Mouse (Mus musculus): Measurements from ENCODE around the gene Fam234a.
"Not testable (repeated sequence)": the region's sequence is repeated elsewhere in the genome, so short reads cannot be mapped to it uniquely, and the experiment has no call there.

The Fam234a gene

DNA sequence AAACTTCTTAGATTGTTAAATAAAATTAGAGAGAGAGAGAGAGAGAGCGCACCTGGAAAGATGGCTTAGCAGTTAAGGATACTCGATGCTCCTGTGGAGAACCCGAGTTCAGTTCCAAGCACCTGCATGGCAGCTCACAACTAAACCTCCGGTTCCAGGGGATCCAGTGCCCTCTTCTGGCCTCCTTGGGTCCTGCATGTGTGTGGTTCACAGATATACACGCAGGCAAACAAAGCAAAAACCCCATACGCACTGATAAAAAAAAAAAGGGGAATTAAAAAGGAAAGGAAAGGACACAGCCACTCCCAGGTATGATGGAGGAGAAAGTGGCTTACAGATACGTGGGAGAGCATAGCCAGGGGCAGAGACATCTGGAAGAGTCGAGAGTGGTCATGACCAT, 11.2 kb downstream of the Fam234a start:
- peak in 1 of 2 experiments; percentile 23 for DNase-seq

GRCm38 (mm10) chr17:26231156-26231555, 12.9 kb downstream of the Fam234a start:
- DNase-seq, result no peak

DNA sequence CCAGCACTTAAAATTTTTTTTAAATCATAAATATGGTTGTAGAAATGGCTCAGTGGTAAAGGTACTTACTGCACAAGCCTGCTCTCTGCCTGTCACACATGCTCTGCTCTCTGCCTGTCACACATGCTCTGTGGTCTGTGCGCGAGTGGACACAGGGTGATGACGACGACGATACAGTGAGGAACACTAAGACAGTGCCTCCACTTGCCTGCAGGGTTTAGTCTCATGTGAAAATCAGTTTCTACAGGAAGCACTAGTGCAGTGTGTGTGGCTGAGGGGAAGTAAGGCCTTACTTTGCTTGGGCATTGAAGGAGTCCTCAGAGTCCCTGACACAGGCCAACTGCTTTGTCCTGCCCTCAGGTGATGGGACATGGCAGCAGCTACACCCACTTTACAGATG, 14.3 kb downstream of the Fam234a start:
- DNase-seq, result no peak

DNA sequence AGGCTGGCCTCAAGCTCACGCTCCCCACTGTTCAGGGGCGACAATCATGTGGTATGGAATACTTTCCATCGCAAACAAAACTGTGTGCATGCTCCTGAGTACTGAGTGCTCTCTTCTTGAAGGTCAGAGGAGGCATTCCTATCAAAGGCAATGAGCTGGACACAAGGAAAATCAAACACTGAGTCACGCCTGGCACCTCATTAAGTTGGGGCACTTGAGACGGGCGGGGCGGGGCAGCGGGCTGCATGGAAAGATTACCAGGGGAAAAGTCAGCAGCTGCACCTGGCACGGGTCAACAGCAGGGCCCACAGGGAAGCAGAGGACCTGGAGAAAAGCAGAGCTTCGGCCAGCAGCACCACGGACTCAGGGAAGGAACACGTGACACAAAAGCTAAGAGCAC, 18.9 kb downstream of the Fam234a start:
- peak; percentile 55 to 81 for DNase-seq

DNA sequence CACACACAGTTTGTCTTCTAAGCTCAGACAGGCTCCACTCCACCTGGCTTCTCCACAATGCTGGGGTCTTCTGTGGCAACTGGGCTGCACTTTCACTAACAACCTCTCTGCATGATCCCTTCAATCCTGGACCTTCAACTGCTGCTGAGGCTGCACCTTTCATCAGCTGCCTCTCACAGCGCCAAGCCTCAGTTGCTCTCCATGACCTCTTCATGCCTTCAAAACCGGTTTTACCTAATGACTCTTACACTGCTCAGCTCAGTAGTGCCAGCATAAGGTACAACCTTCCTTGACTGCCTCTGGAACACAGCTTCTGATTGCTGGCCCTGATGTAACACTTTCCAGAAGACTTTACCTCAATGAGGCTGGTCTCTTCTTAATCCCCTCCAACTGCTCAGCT, 22.5 kb downstream of the Fam234a start:
- peak in 1 of 2 experiments; percentile 56 for DNase-seq

- DNase-seq, result no peak
Measured at GRCm38 (mm10) chr17:26212681-26213080, 31.4 kb downstream of the Fam234a start.

DNA sequence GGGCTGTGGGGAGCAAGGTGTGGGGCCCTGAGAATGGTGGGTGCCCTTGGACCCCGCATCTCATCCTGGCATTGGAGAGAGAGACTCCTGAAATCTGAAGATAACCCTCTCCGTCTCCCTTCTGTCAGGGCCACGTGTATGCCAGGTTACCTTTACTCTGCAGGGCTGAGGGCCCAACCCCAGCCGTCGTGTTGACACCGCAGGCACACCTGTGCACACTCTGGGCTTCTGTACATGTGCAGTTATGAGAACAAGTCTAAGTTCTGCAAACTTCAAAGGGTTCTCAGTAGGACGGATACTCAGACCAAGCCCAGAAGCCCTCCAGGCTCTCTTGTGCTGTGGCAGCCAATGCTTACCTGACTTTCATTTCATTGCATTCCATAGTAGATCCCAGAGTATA, 31.8 kb downstream of the Fam234a start:
- no peak for DNase-seq

DNA sequence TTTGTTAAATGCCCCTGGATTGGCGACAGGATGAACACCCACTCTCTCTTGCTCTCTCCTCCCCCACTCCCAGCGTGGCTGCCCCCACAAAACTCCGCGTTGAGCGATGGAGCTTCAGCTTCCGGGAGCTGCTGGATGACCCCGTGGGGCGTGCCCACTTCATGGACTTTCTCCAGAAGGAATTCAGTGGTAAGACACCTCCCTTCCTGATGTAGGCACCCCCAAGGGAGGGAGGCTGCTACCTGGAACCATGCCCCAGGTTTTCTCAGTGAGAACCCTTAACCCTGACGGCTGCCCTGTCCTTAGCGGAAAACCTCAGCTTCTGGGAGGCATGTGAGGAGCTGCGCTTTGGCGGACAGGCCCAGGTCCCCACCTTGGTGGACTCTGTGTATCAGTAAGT, 36.4 kb downstream of the Fam234a start, which contains the start of gene Arhgdig:
TSS of gene Arhgdig (minus strand) at position 101 of the 400 bp plus-strand sequence.
- no peak for DNase-seq

- no peak for DNase-seq
Measured at GRCm38 (mm10) chr17:26206392-26206791, 37.6 kb downstream of the Fam234a start.

DNA sequence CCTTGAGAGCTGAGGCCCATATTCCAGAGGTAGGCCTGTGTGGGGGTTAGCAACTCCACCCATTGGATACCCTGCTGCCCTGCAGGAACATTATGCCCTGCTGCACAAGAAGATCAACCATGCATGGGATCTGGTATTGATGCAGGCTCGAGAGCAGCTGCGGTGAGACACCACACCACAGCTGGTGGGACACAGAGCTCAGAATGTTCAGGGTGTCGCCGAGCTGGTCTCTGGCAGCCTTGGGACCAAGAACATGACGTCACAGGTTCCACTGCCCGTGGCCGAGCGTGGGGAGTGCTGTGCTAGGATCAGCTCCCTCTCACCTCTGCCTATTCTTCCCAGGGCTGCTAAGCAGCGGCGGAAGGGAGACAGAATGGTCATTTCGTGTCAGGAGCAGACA, 39.3 kb downstream of the Fam234a start:
- no peak for DNase-seq

DNA sequence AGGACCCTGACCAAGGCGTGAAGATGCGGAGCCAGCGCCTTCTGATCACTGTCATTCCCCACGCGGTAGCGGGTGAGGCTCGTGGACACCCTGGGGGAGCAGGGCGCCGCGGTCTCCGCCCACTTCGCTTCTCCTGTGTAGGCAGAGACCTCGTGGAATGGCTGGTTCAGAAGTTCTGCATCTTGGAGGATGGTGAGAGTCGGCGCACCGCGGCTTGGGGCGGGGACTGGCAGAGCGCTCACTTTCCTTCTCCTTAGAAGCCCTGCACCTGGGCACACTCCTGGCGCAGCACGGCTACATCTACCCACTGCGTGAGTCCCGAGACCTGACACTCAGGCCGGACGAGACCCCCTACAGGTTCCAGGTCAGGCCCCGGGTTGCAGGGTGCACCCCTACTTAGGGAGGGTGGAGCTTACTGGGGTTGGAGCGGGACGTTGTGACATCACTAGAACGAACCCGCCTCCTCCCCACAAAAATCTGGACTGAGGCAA, 40.7 kb downstream of the Fam234a start:
- DNase-seq, result peak; percentile 32 to 56

- DNase-seq, result peak; percentile 46 to 61
Measured at GRCm38 (mm10) chr17:26202737-26203136, 41.3 kb downstream of the Fam234a start, which contains the start of gene Rgs11. Gene Rgs11 (plus strand): TSS chr17:26202951.

DNA sequence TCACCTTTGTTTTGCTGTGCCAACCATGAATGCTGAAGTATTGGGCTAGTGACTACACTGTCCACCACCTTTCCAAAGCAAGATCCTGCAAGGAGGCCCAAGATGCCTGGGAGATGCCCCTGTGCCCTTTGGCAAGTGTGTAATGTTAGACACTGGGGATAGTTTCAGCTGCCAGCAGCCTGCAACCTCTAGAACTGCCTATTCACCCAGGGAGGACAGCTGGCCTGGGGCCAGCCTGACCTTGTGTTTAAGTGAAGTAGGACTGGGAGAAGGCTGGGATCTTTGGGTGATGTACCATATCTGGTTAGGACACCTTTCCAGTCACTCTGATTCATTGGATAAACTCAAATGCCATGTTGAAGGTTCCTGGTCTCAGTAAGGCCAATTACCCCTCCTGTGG, 42.0 kb downstream of the Fam234a start:
- peak in 1 of 2 experiments; percentile 38 for DNase-seq

- no peak for DNase-seq
Measured at GRCm38 (mm10) chr17:26200831-26201705, 43.0 kb downstream of the Fam234a start.

- no peak for DNase-seq
Measured at GRCm38 (mm10) chr17:26198892-26199291, 45.1 kb downstream of the Fam234a start, which contains the start of gene Pdia2. Gene Pdia2 (minus strand): TSS chr17:26199087.

- DNase-seq, result peak; percentile 60 to 85
Measured at GRCm38 (mm10) chr17:26192481-26193190, 51.4 kb downstream of the Fam234a start.

- DNase-seq, result not testable (repeated sequence)
Measured at GRCm38 (mm10) chr17:26191486-26191885, 52.6 kb downstream of the Fam234a start.

DNA sequence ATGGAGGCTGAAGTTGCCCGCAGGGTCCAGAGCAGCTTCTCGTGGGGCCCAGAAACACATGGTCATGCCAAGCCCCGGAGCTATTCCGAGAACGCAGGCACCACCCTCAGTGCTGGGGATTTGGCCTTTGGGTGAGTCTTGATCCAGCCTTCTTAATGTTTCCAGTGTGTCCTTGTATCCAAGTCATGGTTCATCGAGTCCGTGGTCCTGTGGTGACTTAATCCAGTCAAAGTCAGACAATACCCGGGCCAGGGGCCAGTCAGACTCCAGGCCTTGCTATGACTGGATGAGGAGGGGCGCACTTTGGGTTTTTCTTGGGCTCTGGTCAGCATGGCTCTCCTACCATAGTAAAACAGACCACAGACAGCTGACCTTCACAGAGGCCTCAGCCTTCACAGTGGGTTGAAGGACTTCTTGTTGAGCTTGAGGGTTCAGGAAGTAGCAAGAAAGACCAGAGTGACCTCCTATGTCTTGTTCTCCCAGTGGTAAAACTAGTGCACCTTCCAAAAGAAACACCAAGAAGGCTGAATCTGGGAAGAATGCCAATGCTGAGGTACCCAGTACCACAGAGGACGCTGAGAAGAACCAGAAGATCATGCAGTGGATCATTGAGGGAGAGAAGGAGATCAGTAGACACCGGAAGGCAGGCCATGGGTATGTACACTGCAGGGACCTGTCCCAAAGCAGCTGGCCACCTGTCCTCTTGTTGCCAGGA, 55.8 kb downstream of the Fam234a start:
- no peak for DNase-seq

GRCm38 (mm10) chr17:26187592-26187991, 56.5 kb downstream of the Fam234a start:
- no peak for DNase-seq

DNA sequence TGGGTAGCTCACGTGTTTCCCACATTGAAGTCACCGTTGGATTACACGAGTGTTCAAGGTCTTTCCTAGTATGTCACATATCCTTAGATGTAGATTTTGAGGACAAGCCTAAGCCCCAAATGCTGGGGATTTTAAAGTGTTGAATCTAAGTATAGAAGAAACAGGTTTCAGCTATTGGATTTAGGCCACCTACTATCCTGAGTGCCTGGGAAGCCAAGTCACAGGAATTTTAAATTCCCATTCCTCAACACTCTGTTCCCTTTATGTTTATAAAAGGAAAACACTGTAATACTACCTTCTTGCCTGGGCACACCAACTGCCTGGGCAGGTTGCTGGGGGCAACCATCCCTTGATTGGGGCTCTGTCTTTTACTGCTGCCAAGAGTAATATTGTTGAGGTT, 62.9 kb downstream of the Fam234a start:
- DNase-seq, result no peak

GRCm38 (mm10) chr17:26178611-26179010, 65.4 kb downstream of the Fam234a start:
- DNase-seq, result no peak

- not testable (repeated sequence) for DNase-seq
Measured at GRCm38 (mm10) chr17:26175248-26175647, 68.8 kb downstream of the Fam234a start.

- DNase-seq, result no peak
Measured at GRCm38 (mm10) chr17:26168039-26168438, 76.0 kb downstream of the Fam234a start.
